Mouse (Mus musculus) megakaryocyte, embryonic 14.5 days (primary cell): ENCODE measurements around the gene Cisd2.

ENCODE experiments used
- FLI1 ChIP-seq: IDR thresholded peaks from 2 replicates; pipeline ENCODE4 v1.6.1; 2012; ENCODE audit warnings: low read length, inconsistent platforms, mixed read lengths
- GATA1 ChIP-seq: IDR thresholded peaks from 3 replicates; pipeline ENCODE4 v1.6.1; 2012; ENCODE audit warnings: mixed read lengths, low read length, inconsistent platforms, borderline replicate concordance

DNA sequence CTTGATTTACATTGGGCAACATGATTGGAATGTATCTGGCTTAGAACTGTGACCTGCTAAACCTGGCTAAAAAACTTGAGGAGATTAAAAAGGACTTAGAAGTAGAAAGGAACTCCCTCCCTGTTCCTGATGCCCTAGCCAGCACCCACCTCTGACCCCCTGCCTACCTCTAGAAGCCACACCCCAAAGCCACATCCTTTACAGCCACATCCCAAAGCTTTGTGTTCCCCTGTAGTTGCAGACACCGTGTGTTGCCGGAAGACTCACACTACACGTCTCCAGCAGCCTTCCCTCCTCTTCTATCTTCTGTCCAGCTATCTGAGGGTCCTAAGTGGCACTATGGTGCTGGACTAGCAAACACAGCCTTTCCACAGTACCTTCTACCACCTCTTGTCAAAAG, 5.9 kb downstream of the Cisd2 start:
- TF ChIP-seq GATA1 (no peak), FLI1 (no peak)
